Mouse (Mus musculus) layer of hippocampus, adult 18-20 months (tissue): ENCODE results near the gene Togaram1. TPM values are rescaled to one million over a fixed set of nuclear protein-coding genes. Genes with fewer than 3 reads are reported as not detected.

ENCODE experiments used
- DNase-seq, 2 experiments: peaks; one replicate each; pipeline ENCODE4 v3.0.0; 2022; ENCODE audit warnings: low spot score in 2 of 2
- total RNA-seq, 2 experiments: library from RNA; stranded (reverse); gene quantifications; 2 replicates each; pipeline ENCODE4 v1.2.3; 2021

The Togaram1 gene
- total RNA-seq, 2 experiments from 2014 or later: 50.7 to 52.4 TPM

- no peak for DNase-seq
Measured at GRCm38 (mm10) chr12:65037546-65037937, 71.9 kb downstream of the Togaram1 start.

DNA sequence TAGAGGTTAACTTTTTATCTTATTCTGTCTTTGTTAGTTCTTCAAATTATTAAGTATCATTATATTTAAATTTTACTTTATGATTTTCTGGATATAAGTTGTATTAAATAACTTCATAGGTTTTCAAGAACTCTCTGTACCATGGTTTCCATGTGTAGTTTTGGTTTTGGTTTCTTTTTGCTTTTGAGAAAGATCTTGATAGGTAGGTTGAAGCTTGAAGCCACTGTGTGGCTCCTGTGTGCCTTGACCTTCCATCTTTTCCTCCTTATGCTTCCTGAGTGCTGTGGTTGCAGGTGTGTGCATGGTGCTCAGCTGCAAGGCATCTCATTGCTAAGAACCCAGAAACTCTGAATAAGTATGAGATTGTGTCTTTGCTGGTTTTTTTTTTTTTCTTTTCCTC is 83.2 kb downstream of the Togaram1 start:
- no peak for DNase-seq

DNA sequence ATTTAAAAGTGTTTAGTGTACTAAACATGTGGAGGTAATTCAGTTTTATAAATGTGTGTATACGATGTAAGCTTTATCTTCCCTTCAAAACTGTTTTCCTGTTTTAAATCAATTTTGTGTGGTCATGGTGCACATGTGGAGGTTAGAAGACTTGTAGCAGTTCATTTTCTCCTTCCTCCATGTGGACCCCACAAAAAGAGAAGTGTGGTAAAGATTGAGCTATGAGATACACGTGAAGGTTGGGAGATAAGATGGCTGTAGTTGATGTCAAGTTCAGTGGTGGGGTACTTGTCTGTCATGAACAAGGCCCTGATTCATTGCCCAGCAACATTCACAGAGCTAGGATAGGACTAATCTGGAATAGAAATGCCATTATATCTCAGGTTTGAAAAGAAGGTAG is 92.6 kb downstream of the Togaram1 start:
- no peak for DNase-seq

- DNase-seq: no peak
Measured at GRCm38 (mm10) chr12:65061082-65061481, 95.5 kb downstream of the Togaram1 start.

GRCm38 (mm10) chr12:65065241-65065640 is 99.6 kb downstream of the Togaram1 start:
- DNase-seq: no peak

DNA sequence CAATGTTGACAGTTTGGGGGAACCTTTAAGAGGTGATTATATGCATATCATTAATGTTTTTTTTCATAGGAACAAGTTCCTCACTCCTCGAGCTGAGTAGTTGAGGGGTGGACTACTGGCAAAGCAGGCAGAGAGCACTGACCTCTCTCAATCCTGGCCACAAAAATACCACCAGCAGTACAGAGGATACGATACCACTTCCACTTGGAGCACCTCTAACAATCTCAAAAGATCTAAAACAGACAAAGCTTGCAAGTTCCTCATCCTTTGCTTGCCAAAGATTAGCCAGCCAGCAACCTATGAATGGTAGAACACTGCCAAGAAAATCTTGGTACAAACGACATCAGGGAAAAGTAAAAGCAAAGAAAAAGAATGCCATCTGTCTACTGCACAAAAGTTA is 100.6 kb downstream of the Togaram1 start:
- no peak for DNase-seq

DNA sequence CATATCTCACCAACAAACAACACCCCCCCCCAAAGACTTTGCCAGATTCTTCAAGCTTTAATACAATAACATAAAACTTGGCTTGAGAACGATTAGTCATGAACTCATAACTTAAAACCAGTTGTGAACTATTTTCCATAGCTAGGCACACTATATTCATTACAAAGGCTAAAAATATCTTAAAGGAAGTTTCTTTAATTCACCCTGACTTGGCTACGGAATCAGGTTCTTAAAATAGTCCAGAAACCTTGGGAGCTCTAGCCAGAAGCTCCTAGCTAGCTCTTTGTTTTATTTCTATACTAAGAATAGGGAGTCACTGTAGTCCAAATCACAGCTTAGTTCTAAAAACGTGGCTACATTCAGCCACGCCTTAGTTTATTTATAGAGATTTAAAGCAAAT is 102.8 kb downstream of the Togaram1 start:
- no peak for DNase-seq

Other genes starting within 250 kb of the Togaram1 start
- gene Gm527, start 47.9 kb upstream of the Togaram1 start, total RNA-seq: 10 to 100 TPM; 13.8 to 15.1 TPM
- 10 to 100 TPM; 24.2 to 25.0 TPM for gene Klhl28, start 270 bp upstream of the Togaram1 start, total RNA-seq
- gene Prpf39, start 70.5 kb downstream of the Togaram1 start, total RNA-seq: 10 to 100 TPM; 39.5 to 39.6 TPM
- 100 to 1,000 TPM; 140 to 149 TPM for gene Fkbp3, start 108.2 kb downstream of the Togaram1 start, total RNA-seq
- 10 to 100 TPM; 11.0 TPM for gene Fancm, start 109.8 kb downstream of the Togaram1 start, total RNA-seq
- under 1 TPM; 0.13 to 0.47 TPM for gene Mis18bp1, start 206.8 kb downstream of the Togaram1 start, total RNA-seq